Mouse (Mus musculus) hematopoietic stem cell, adult 5-6 weeks (primary cell): ENCODE results near the gene Hoxb2. TPM values are rescaled to one million over a fixed set of nuclear protein-coding genes. Genes with fewer than 3 reads are reported as not detected.

Experiments
- ATAC-seq, 2 experiments: fragments of 125-278 bp in 1 of 2; replicated peaks in 1 of 2; 2 replicates each; pipeline ENCODE4 v1.8.0; 2016 to 2017; ENCODE audit warnings: inconsistent platforms in 2 of 2, mild to moderate bottlenecking in 2 of 2, moderate number of reproducible peaks in 2 of 2, low read depth in 1 of 2, moderate TSS enrichment in 1 of 2; ENCODE audit not compliant: low FRiP score in 2 of 2, poor library complexity in 2 of 2, severe bottlenecking in 2 of 2, insufficient read depth in 1 of 2, low TSS enrichment in 1 of 2
- total RNA-seq: library from RNA; stranded (forward); fragments of 172-1452, 232-1000 nt; gene quantifications from 2 replicates; pipeline ENCODE4 v1.2.3, GENCODE M21; 2017

Gene Hoxb2
- total RNA-seq, 1 experiment from 2014 or later = 1.8 TPM

- no peak for ATAC-seq
Observed at GRCm38 (mm10) chr11:96313806-96314428, 36.4 kb upstream of the Hoxb2 start.

- ATAC-seq = peak; percentile 14 to 30; a peak in 1 of 4 replicates
Observed at GRCm38 (mm10) chr11:96314671-96315343, 35.5 kb upstream of the Hoxb2 start.

- ATAC-seq = no peak
Observed at GRCm38 (mm10) chr11:96315344-96315681, 35.0 kb upstream of the Hoxb2 start.

GRCm38 (mm10) chr11:96316696-96317607 lies 33.4 kb upstream of the Hoxb2 start:
- ATAC-seq = no peak

- ATAC-seq = no peak
Observed at GRCm38 (mm10) chr11:96317608-96318367, 32.5 kb upstream of the Hoxb2 start, which contains the start of gene Hoxb4. Gene Hoxb4 (plus strand): TSS chr11:96318267.

GRCm38 (mm10) chr11:96318368-96319070 lies 31.8 kb upstream of the Hoxb2 start:
- ATAC-seq = peak; percentile 70 to 73; a peak in 3 of 4 replicates

GRCm38 (mm10) chr11:96319071-96319902 lies 31.0 kb upstream of the Hoxb2 start:
- no peak for ATAC-seq

- ATAC-seq = peak; percentile 14 to 24; a peak in 1 of 4 replicates
Observed at GRCm38 (mm10) chr11:96319910-96320309, 30.4 kb upstream of the Hoxb2 start.

GRCm38 (mm10) chr11:96320688-96321087 lies 29.6 kb upstream of the Hoxb2 start:
- ATAC-seq = no peak

- ATAC-seq = no peak
Observed at GRCm38 (mm10) chr11:96321846-96322245, 28.5 kb upstream of the Hoxb2 start.

- ATAC-seq = no peak
Observed at GRCm38 (mm10) chr11:96322738-96323137, 27.6 kb upstream of the Hoxb2 start.

GRCm38 (mm10) chr11:96323154-96323553 lies 27.2 kb upstream of the Hoxb2 start, which contains the start of gene Hoxb3:
Gene Hoxb3 (plus strand): TSS chr11:96323326.
- no peak for ATAC-seq

GRCm38 (mm10) chr11:96324125-96324524 lies 26.2 kb upstream of the Hoxb2 start:
- no peak for ATAC-seq

- ATAC-seq = no peak
Observed at GRCm38 (mm10) chr11:96324965-96325364, 25.4 kb upstream of the Hoxb2 start.

- ATAC-seq = no peak
Observed at GRCm38 (mm10) chr11:96325747-96326212, 24.5 kb upstream of the Hoxb2 start.

GRCm38 (mm10) chr11:96326705-96327104 lies 23.6 kb upstream of the Hoxb2 start:
- ATAC-seq = no peak
